Mouse (Mus musculus): ENCODE data around the gene Mroh2a.

The Mroh2a gene

GRCm38 (mm10) chr1:88219054-88219453, 7.7 kb upstream of the Mroh2a start:
- no peak for DNase-seq

- peak; percentile 9 for DNase-seq
Measured at GRCm38 (mm10) chr1:88220336-88220735, 6.5 kb upstream of the Mroh2a start.

GRCm38 (mm10) chr1:88222216-88222615, 4.6 kb upstream of the Mroh2a start:
- DNase-seq: no peak

GRCm38 (mm10) chr1:88223011-88223515, 3.7 kb upstream of the Mroh2a start:
- DNase-seq: peak; percentile 18

GRCm38 (mm10) chr1:88223591-88223990, 3.2 kb upstream of the Mroh2a start:
- peak; percentile 13 for DNase-seq

GRCm38 (mm10) chr1:88224029-88224776, 2.6 kb upstream of the Mroh2a start:
- DNase-seq: peak; percentile 50

GRCm38 (mm10) chr1:88225301-88225700, 1.5 kb upstream of the Mroh2a start:
- peak; percentile 6 for DNase-seq

GRCm38 (mm10) chr1:88225741-88226140, 1.0 kb upstream of the Mroh2a start:
- DNase-seq: peak; percentile 1

- DNase-seq: peak; percentile 7
Measured at GRCm38 (mm10) chr1:88227482-88227881, 696 bp downstream of the Mroh2a start.

- DNase-seq: peak; percentile 3
Measured at GRCm38 (mm10) chr1:88228121-88228520, 1.3 kb downstream of the Mroh2a start.

GRCm38 (mm10) chr1:88229566-88229965, 2.8 kb downstream of the Mroh2a start:
- no peak for DNase-seq

- DNase-seq: no peak
Measured at GRCm38 (mm10) chr1:88229986-88230385, 3.2 kb downstream of the Mroh2a start.

GRCm38 (mm10) chr1:88230421-88230820, 3.6 kb downstream of the Mroh2a start:
- no peak for DNase-seq

GRCm38 (mm10) chr1:88230981-88231802, 4.4 kb downstream of the Mroh2a start:
- DNase-seq: no peak

- DNase-seq: no peak
Measured at GRCm38 (mm10) chr1:88231803-88232499, 5.2 kb downstream of the Mroh2a start.

GRCm38 (mm10) chr1:88232664-88233380, 6.0 kb downstream of the Mroh2a start:
- DNase-seq: no peak

GRCm38 (mm10) chr1:88233421-88234247, 6.8 kb downstream of the Mroh2a start:
- DNase-seq: no peak

- DNase-seq: no peak
Measured at GRCm38 (mm10) chr1:88234248-88234610, 7.4 kb downstream of the Mroh2a start.

GRCm38 (mm10) chr1:88234646-88235045, 7.9 kb downstream of the Mroh2a start:
- DNase-seq: no peak

- DNase-seq: no peak
Measured at GRCm38 (mm10) chr1:88235046-88235893, 8.5 kb downstream of the Mroh2a start.

All from lung, postnatal 10 days (tissue).